17 mouse cellular contexts compared by ENCODE assay signal in genomic region chr5:30400521-30400920, GRCm38 (mm10).
DNase-seq lines count a peak whose midpoint lies in the region; ATAC-seq and TF ChIP-seq lines count a peak whose summit lies in the region.
"Had no signal": no experiment of that assay in that cellular context is flagged by ENCODE, and none has a peak within 500 bp of the region (broad histone marks: within the 10 kb centered on the region; RNA-seq: fewer than 3 reads in every experiment).

No protein-coding gene starts in this region.

- no peaks in the 10 kb centered on the region for H3K27me3 ChIP-seq in heart, postnatal 0 days (ENCODE audit: control insufficient read depth, insufficient read depth, low read length)
- no peaks in the 10 kb centered on the region for H3K27me3 ChIP-seq in midbrain, embryonic 14.5 days (ENCODE audit: control insufficient read depth, insufficient read depth, low read length)
- H3K27me3 ChIP-seq in midbrain, embryonic 15.5 days (replicated peaks), result no peaks in the 10 kb centered on the region
- H3K27me3 ChIP-seq: limb, embryonic 12.5 days had no signal

- TF ChIP-seq EP300 in heart, postnatal 0 days (IDR thresholded peaks at IDR 0.05; ENCODE audit: low read depth), result no peak

- H3K27ac ChIP-seq in gastrocnemius, adult 2 months, result peak overlapping the region; percentile 1; the same call in 1 of the 2 replicates
- 0 out of 2 replicates have a peak overlapping the region, but pooled peaks have one; percentile 8 for H3K27ac ChIP-seq in heart, postnatal 0 days (ENCODE audit: low read depth)
- 0 out of 2 replicates have a peak overlapping the region, but pooled peaks have one; percentile 20 for H3K27ac ChIP-seq in midbrain, embryonic 14.5 days (replicated peaks; ENCODE audit: low read depth, low read length)
- no peak overlapping the region for H3K27ac ChIP-seq in midbrain, embryonic 15.5 days
- H3K27ac ChIP-seq: limb, embryonic 12.5 days; liver, embryonic 15.5 days had no signal

- intact Hi-C loops in gastrocnemius, adult 2 months (cut with DNase I), result no loop called here

- DNase-seq in cerebellum, adult 18-20 months, result peak; percentile 37 to 40
- DNase-seq in cerebellum, postnatal 4 days (ENCODE audit: low spot score in 2 of 2), result no peak
- no peak for DNase-seq in gastrocnemius, adult 2 months
- DNase-seq in gastrocnemius, postnatal 25 days, result no peak
- no peak for DNase-seq in heart, postnatal 0 days (ENCODE audit: low spot score)
- DNase-seq in heart, adult 18-20 months, result no peak
- no peak for DNase-seq in midbrain, embryonic 14.5 days
- DNase-seq: gastrocnemius, postnatal 10 days; thymus, adult 18-20 months had no signal

- peaks cover 6% of the 10 kb centered on the region for H3K4me1 ChIP-seq in heart, postnatal 0 days (ENCODE audit: control insufficient read depth, insufficient read depth)
- no peaks in the 10 kb centered on the region for H3K4me1 ChIP-seq in midbrain, embryonic 14.5 days (ENCODE audit: control insufficient read depth, insufficient read depth, low read length)
- no peaks in the 10 kb centered on the region for H3K4me1 ChIP-seq in midbrain, embryonic 15.5 days
- H3K4me1 ChIP-seq: limb, embryonic 12.5 days; liver, embryonic 15.5 days had no signal

- no peak overlapping the region for H3K9ac ChIP-seq in heart, postnatal 0 days (replicated peaks; ENCODE audit: low read depth, low read length)
- H3K9ac ChIP-seq in midbrain, embryonic 14.5 days (replicated peaks; ENCODE audit: low read length), result no peak overlapping the region
- no peak overlapping the region for H3K9ac ChIP-seq in midbrain, embryonic 15.5 days
- H3K9ac ChIP-seq: limb, embryonic 12.5 days; liver, embryonic 15.5 days had no signal

- no peaks in the 10 kb centered on the region for H3K36me3 ChIP-seq in heart, postnatal 0 days (replicated peaks; ENCODE audit: control insufficient read depth, insufficient read depth, low read length)
- no peaks in the 10 kb centered on the region for H3K36me3 ChIP-seq in midbrain, embryonic 14.5 days (ENCODE audit: control insufficient read depth, insufficient read depth, low read length)
- no peaks in the 10 kb centered on the region for H3K36me3 ChIP-seq in midbrain, embryonic 15.5 days (replicated peaks)
- H3K36me3 ChIP-seq: G1E; limb, embryonic 12.5 days; liver, embryonic 15.5 days had no signal

- H3K4me3 ChIP-seq in gastrocnemius, adult 2 months, result no peak overlapping the region
- H3K4me3 ChIP-seq in heart, postnatal 0 days (ENCODE audit: low read depth, low read length), result no peak overlapping the region
- H3K4me3 ChIP-seq in midbrain, embryonic 14.5 days (replicated peaks; ENCODE audit: low read depth, low read length), result no peak overlapping the region
- no peak overlapping the region for H3K4me3 ChIP-seq in midbrain, embryonic 15.5 days
- H3K4me3 ChIP-seq: limb, embryonic 12.5 days; liver, embryonic 15.5 days had no signal

- H3K9me3 ChIP-seq in heart, postnatal 0 days (replicated peaks; ENCODE audit: control insufficient read depth, low read length), result no peaks in the 10 kb centered on the region
- no peaks in the 10 kb centered on the region for H3K9me3 ChIP-seq in midbrain, embryonic 14.5 days (ENCODE audit: control insufficient read depth, low read length)
- no peaks in the 10 kb centered on the region for H3K9me3 ChIP-seq in midbrain, embryonic 15.5 days
- H3K9me3 ChIP-seq: G1E; liver, embryonic 15.5 days had no signal

- no peak overlapping the region for H3K4me2 ChIP-seq in heart, postnatal 0 days (ENCODE audit: low read depth, low read length)
- no peak overlapping the region for H3K4me2 ChIP-seq in midbrain, embryonic 14.5 days (ENCODE audit: low read length)
- no peak overlapping the region for H3K4me2 ChIP-seq in midbrain, embryonic 15.5 days
- H3K4me2 ChIP-seq: limb, embryonic 12.5 days; liver, embryonic 15.5 days had no signal

- no peak for ATAC-seq in heart, postnatal 0 days (ENCODE audit: insufficient read depth, low read depth)
- no peak for ATAC-seq in midbrain, embryonic 14.5 days (ENCODE audit: low FRiP score, low TSS enrichment)
- no peak for ATAC-seq in midbrain, embryonic 15.5 days (replicated peaks)
- ATAC-seq: CD4-positive, CD25-positive, alpha-beta regulatory T cell, adult 4 months; intestine, embryonic 16.5 days; lung, postnatal 0 days; midbrain, embryonic 16.5 days had no signal

- no peak for TF ChIP-seq CTCF in gastrocnemius, adult 2 months (IDR thresholded peaks at IDR 0.05)
- TF ChIP-seq CTCF in heart, postnatal 0 days (IDR thresholded peaks at IDR 0.05; ENCODE audit: low read depth), result no peak

- WGBS in heart, postnatal 0 days, result 75% methylated on average over 5 of the region's 5 CpGs
- WGBS in midbrain, embryonic 14.5 days, result 82% methylated on average over 5 of the region's 5 CpGs
- WGBS in midbrain, embryonic 15.5 days, result 81% methylated on average over 5 of the region's 5 CpGs

Comparison
In these comparisons a context has a peak if more than half of its experiments do, and no peak if none do; other contexts are left out.
1. DNase-seq: peak in cerebellum, adult 18-20 months (2 of 2); none in cerebellum, postnatal 4 days (0 of 2), gastrocnemius, adult 2 months (single experiment), gastrocnemius, postnatal 25 days (single experiment), heart, postnatal 0 days (single experiment), heart, adult 18-20 months (0 of 2) and midbrain, embryonic 14.5 days (single experiment).